Mouse (Mus musculus) small intestine, adult 2 months (tissue): ENCODE results near the gene Mrgbp. TPM values are rescaled to one million over a fixed set of nuclear protein-coding genes. Genes with fewer than 3 reads are reported as not detected.

ENCODE experiments used
- H3K27ac ChIP-seq: fragments of 200-500 bp; 2 replicates; pipeline ENCODE4 v1.5.1; 2012; ENCODE audit warnings: low read depth, low read length, control low read depth, inconsistent platforms; ENCODE audit not compliant: insufficient read depth
- H3K27me3 ChIP-seq: fragments of 200-500 bp; 2 replicates; pipeline ENCODE4 v1.6.1; 2012; ENCODE audit warnings: mild to moderate bottlenecking, moderate library complexity, low read length, inconsistent platforms; ENCODE audit not compliant: control insufficient read depth, insufficient read depth
- H3K36me3 ChIP-seq: fragments of 200-500 bp; 2 replicates; pipeline ENCODE4 v1.6.1; 2012; ENCODE audit warnings: mild to moderate bottlenecking, low read length, control low read depth, inconsistent platforms; ENCODE audit not compliant: control insufficient read depth, insufficient read depth
- H3K4me1 ChIP-seq: fragments of 200-500 bp; 2 replicates; pipeline ENCODE4 v1.6.1; 2012; ENCODE audit warnings: low read length, inconsistent platforms, mixed read lengths; ENCODE audit not compliant: control insufficient read depth, insufficient read depth, insufficient read length
- H3K4me3 ChIP-seq: fragments of 200-500 bp; 2 replicates; pipeline ENCODE4 v1.5.1; 2012; ENCODE audit warnings: low read depth, mild to moderate bottlenecking, control low read depth, inconsistent platforms, low read length, moderate library complexity
- CTCF ChIP-seq: fragments of 200-500 bp; IDR thresholded peaks from 2 replicates; pipeline ENCODE4 v1.5.1; 2012; ENCODE audit warnings: low read depth, mild to moderate bottlenecking, control low read depth, inconsistent platforms, low read length, moderate library complexity, mixed read lengths; ENCODE audit not compliant: insufficient replicate concordance, insufficient read length; ENCODE audit errors: extremely low read depth
- POLR2A ChIP-seq: fragments of 200-500 bp; IDR thresholded peaks from 2 replicates; pipeline ENCODE4 v1.6.1; 2012; ENCODE audit warnings: low read depth, mild to moderate bottlenecking, control low read depth, inconsistent platforms, low read length, moderate library complexity
- WGBS: fragments of 180-500 bp; shearing (Covaris S2); methylation state at CpG from one replicate; pipeline ENCODE4 v1.1.7; 2018; 5-methylcytosine and 5-hydroxymethylcytosine counted together
- polyA plus RNA-seq: library from polyadenylated mRNA; depleted of rRNA; stranded (reverse); fragments of >200 nt; gene quantifications from 2 replicates; pipeline ENCODE4 v1.2.3, GENCODE M21; 2012; rRNA removed

Gene Mrgbp
- polyA plus RNA-seq, result 8.5 and 16.1 TPM in 2 replicates

DNA sequence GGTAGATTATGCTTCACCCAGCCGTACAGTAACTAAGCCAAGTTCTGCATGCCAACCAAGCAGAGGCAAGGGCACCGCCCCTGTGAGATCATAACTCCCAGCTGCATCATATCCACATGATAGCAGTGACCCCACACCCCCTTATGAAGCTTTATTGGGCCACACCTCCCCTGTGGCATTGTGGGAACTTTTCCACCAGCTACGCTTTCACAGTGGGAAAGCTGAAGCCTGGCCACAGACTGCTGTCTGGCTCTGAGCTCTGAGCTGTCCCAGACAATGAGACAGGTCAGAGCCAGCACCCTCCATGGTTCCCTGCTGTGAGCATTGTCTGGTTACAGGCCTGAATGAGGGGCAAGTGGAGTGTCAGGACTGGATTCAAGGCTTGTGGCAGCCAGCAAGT, at the start of gene Mrgbp:
TSS of gene Mrgbp (plus strand) at position 303 of the 400 bp plus-strand sequence.
- peaks cover 3% of the 10 kb centered on the region for H3K36me3 ChIP-seq
- peaks cover 3% of the 10 kb centered on the region; the same call in 1 of the 2 replicates for H3K27me3 ChIP-seq
- WGBS, result 28% methylated on average over 3 of the region's 3 CpGs
- H3K4me3 ChIP-seq, result no peak within 1 kb of the TSS
- H3K27ac ChIP-seq, result no peak within 1 kb of the TSS
- peaks cover 17% of the 10 kb centered on the region; the same call in 1 of the 2 replicates for H3K4me1 ChIP-seq
- TF ChIP-seq POLR2A, result no peak
- TF ChIP-seq CTCF, result no peak

GRCm38 (mm10) chr2:180531671-180532385, 49.3 kb upstream of the Mrgbp start:
- H3K27ac ChIP-seq, result no peak overlapping the region
- H3K4me1 ChIP-seq, result no peaks in the 10 kb centered on the region
- TF ChIP-seq POLR2A (no peak), CTCF (no peak)
- no peaks in the 10 kb centered on the region for H3K36me3 ChIP-seq
- no peak overlapping the region for H3K4me3 ChIP-seq
- 59% methylated on average over 7 of the region's 7 CpGs for WGBS
- no peaks in the 10 kb centered on the region for H3K27me3 ChIP-seq

GRCm38 (mm10) chr2:180532386-180532995, 48.6 kb upstream of the Mrgbp start:
- 43% methylated on average over 6 of the region's 6 CpGs for WGBS
- no peaks in the 10 kb centered on the region for H3K4me1 ChIP-seq
- H3K36me3 ChIP-seq, result no peaks in the 10 kb centered on the region
- no peak overlapping the region for H3K27ac ChIP-seq
- no peak overlapping the region for H3K4me3 ChIP-seq
- H3K27me3 ChIP-seq, result no peaks in the 10 kb centered on the region
- TF ChIP-seq POLR2A (no peak), CTCF (no peak)

DNA sequence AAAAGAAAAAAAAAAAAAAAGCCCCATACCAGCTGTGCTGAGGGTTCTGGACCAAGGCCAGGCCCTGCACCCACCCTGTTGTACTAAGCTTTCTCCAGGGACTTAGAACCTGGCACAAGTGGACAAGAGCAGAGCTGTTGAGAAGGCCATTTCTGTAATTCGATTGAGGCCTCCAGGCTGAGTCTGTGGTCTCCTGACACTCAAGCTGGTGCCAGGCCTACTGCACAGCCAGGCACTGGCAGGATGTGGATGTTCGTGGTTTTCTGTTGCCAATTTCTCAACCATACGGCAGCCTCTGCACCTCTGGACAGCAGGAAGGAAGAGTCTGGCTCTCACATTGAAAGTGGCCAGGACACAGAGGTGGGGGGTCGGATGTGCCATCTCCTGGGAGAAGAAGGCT, 47.9 kb upstream of the Mrgbp start:
- Histone ChIP-seq H3K4me1 (no peaks in the 10 kb centered on the region), H3K27ac (no peak overlapping the region), H3K4me3 (no peak overlapping the region), H3K27me3 (no peaks in the 10 kb centered on the region), H3K36me3 (no peaks in the 10 kb centered on the region)
- 70% methylated on average over 4 of the region's 4 CpGs for WGBS
- TF ChIP-seq POLR2A (no peak), CTCF (no peak)

DNA sequence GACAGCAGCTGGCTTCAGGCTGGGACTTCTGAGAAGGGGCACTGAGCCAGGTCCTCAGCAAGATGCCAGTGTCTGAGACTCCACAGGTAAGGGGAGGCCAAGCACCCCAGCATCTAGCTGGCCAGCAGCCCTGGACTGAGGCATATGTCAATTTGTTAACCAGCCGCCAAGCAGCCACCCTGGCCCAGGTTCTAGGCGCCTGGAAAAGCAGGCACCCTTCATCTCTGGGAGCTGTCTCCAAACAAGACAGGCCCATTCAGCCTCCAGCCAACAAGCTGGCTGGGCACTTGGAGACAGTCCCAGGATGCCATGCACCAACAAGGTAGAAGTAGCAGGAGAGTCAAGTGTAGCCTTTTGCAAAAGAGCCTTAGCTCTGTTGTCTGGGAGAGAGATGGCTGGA, 37.4 kb upstream of the Mrgbp start:
- Histone ChIP-seq H3K4me1 (no peaks in the 10 kb centered on the region), H3K4me3 (no peak overlapping the region), H3K27me3 (no peaks in the 10 kb centered on the region), H3K36me3 (no peaks in the 10 kb centered on the region), H3K27ac (no peak overlapping the region)
- TF ChIP-seq CTCF, result no peak
- no peak for TF ChIP-seq POLR2A
- WGBS, result 92% methylated on average over 2 of the region's 2 CpGs

GRCm38 (mm10) chr2:180545046-180545445, 36.1 kb upstream of the Mrgbp start:
- no peak for TF ChIP-seq POLR2A
- no peak for TF ChIP-seq CTCF
- Histone ChIP-seq H3K4me3 (no peak overlapping the region), H3K27me3 (no peaks in the 10 kb centered on the region), H3K36me3 (no peaks in the 10 kb centered on the region), H3K27ac (no peak overlapping the region), H3K4me1 (no peaks in the 10 kb centered on the region)
- WGBS, result 82% methylated on average over 18 of the region's 18 CpGs

DNA sequence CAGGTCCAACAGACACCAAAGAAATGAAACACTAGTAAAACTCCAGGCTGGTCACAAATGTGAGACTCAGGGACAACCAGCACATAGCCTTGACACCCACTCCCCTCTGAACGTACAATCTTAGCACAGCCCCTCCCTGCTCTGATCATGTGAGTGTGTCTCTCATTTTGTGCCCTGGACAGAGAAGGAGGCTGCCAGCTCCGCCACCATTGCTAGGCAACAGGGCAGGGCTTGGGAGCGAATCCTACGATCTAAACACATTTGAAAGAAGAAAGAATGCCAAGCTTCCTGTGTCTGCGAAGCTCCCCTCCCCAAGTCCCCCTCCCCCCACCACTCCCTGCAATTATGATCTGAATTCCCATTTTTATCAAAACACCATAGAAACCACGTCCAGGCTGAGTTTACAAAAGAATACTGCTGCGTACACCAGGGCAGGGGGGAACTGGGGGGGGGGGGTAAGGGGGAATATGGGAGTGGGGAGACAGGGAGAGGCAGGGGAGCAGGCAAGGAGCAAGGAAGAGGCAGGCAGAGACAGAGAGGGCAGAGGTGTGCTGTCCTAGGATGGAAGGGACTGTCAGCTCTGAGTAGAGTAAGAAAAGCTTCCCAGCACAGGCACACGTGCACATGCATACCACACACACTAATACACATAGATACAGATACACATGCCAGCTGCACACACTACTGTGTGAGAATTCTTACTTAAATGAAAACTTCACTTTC, 33.6 kb upstream of the Mrgbp start:
- H3K36me3 ChIP-seq, result no peaks in the 10 kb centered on the region
- no peak for TF ChIP-seq POLR2A
- TF ChIP-seq CTCF, result no peak
- no peak overlapping the region for H3K27ac ChIP-seq
- H3K4me1 ChIP-seq, result no peaks in the 10 kb centered on the region
- WGBS, result 13% methylated on average over 8 of the region's 8 CpGs
- no peak overlapping the region for H3K4me3 ChIP-seq
- no peaks in the 10 kb centered on the region for H3K27me3 ChIP-seq
